ENCODE assay signal across 14 mouse cellular contexts in the genomic region with DNA sequence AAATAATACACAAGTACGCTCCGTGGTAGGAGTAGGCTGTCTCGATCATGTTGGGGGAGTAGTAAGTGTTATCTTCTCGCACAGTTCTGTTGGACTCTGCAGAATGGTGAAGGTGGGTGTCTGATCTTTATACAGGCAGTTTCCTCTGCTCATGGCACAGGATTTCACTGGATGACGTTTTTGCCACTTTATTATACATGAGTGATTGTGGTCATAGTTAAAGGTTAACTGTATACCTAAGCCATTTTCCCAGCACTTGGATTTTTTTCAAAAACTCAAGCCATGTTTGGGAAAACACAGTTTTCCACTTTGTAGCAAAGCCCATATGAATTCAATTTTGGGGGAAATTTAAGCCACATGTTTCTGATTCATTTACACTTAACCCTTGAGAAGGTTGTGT.
DNase-seq lines count a peak whose midpoint lies in the region; ATAC-seq lines count a peak whose summit lies in the region.
"Had no signal": no experiment of that assay in that cellular context is flagged by ENCODE, and none has a peak within 500 bp of the region (broad histone marks: within the 10 kb centered on the region; RNA-seq: fewer than 3 reads in every experiment).

No protein-coding gene starts in this region.

- 29% methylated on average over 5 of the region's 5 CpGs for WGBS in liver, embryonic 12.5 days (ENCODE audit: insufficient replicate concordance)
- 49% methylated on average over 5 of the region's 5 CpGs for WGBS in limb, embryonic 10.5 days

- peak; percentile 49 for DNase-seq in embryo, embryonic 11 days
- DNase-seq in embryo, embryonic 10 days (ENCODE audit: low spot score) = no peak
- no peak for DNase-seq in liver
- no peak for DNase-seq in limb, embryonic 10.5 days (ENCODE audit: low spot score)
- no peak for DNase-seq in adrenal gland, adult 2 months
- no peak for DNase-seq in left cerebral cortex, adult 9 months (ENCODE audit: low spot score in 2 of 2)
- DNase-seq in layer of hippocampus, adult 11-12 months (ENCODE audit: low spot score) = no peak
- DNase-seq: adrenal gland, postnatal 36 days; gastrocnemius, postnatal 25 days; right cerebral cortex, adult 18-20 months had no signal

- no peak overlapping the region for H3K9ac ChIP-seq in liver, embryonic 12.5 days
- H3K9ac ChIP-seq: forebrain, embryonic 13.5 days; heart, embryonic 12.5 days had no signal

- H3K36me3 ChIP-seq in liver, embryonic 12.5 days = no peaks in the 10 kb centered on the region
- no peaks in the 10 kb centered on the region for H3K36me3 ChIP-seq in limb, embryonic 10.5 days
- H3K36me3 ChIP-seq: heart, embryonic 12.5 days had no signal

- H3K27ac ChIP-seq in liver, embryonic 12.5 days = no peak overlapping the region
- H3K27ac ChIP-seq in limb, embryonic 10.5 days = peak overlapping the region; percentile 73

- H3K9me3 ChIP-seq in liver, embryonic 12.5 days (replicated peaks) = no peaks in the 10 kb centered on the region
- H3K9me3 ChIP-seq in limb, embryonic 10.5 days (replicated peaks) = no peaks in the 10 kb centered on the region
- H3K9me3 ChIP-seq: forebrain, embryonic 13.5 days; heart, embryonic 12.5 days had no signal

- H3K4me1 ChIP-seq in liver, embryonic 12.5 days = peaks cover 38% of the 10 kb centered on the region
- peaks cover 76% of the 10 kb centered on the region for H3K4me1 ChIP-seq in limb, embryonic 10.5 days

- no peak overlapping the region for H3K4me3 ChIP-seq in liver, embryonic 12.5 days
- H3K4me3 ChIP-seq in limb, embryonic 10.5 days = peak overlapping the region; percentile 19; the same call in 1 of the 2 replicates
- H3K4me3 ChIP-seq: heart, embryonic 12.5 days had no signal

- no peaks in the 10 kb centered on the region for H3K27me3 ChIP-seq in liver, embryonic 12.5 days (replicated peaks)
- H3K27me3 ChIP-seq in limb, embryonic 10.5 days (ENCODE audit: low read depth, poor library complexity, severe bottlenecking) = no peaks in the 10 kb centered on the region
- H3K27me3 ChIP-seq: heart, embryonic 12.5 days had no signal

- ATAC-seq in liver, embryonic 12.5 days = peak; percentile 55; the same call in 1 of the 2 replicates

- no peak overlapping the region for H3K4me2 ChIP-seq in liver, embryonic 12.5 days
- H3K4me2 ChIP-seq: heart, embryonic 12.5 days; midbrain, embryonic 11.5 days had no signal
